Mouse (Mus musculus): ENCODE data around the gene Mrpl2.

Mrpl2 gene

DNA sequence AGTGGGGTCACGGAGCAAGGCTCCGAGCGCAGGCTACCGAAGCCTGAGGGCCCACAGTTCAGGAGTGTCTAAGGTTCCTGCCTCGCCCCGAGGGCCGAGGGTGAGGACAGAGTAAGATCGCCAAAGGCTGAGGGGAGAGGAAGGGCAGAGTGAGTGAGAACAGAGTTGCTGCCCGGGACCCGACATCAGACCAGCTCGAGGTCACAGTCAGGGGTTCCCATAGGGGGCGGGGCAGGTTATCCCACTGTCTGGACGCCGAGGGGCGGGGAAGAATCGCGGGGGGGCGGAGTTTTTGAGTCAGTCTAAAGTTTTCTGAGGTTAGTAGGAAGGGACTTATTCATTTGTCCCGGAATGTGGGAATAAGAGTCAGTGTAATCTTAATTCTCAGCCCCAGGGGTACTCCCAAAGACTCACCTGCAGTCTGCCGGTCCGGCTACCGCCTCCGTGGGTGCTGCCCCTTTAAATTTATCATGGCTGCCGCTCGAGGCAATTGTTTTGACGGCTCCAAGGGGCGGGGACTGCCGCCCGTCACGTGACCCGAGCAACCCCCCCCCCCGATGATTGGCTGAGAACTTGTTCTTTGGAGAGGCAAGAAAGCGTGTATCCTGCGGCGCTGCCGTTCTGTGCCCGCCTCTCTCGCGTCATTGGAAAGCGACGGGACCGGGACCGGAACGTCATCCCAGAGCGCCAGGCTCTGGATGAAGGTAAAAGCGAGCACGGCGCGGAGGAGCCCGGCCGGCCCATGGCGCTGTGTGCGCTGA, at the start of gene Mrpl2, which contains the start of gene Klc4:
Gene Mrpl2 (plus strand): TSS at position 669 of the 761 bp plus-strand sequence.
Gene Klc4 (minus strand): TSS at position 462 of the 761 bp plus-strand sequence.
- peak; percentile 98 for DNase-seq (ENCODE audit: low spot score)

DNA sequence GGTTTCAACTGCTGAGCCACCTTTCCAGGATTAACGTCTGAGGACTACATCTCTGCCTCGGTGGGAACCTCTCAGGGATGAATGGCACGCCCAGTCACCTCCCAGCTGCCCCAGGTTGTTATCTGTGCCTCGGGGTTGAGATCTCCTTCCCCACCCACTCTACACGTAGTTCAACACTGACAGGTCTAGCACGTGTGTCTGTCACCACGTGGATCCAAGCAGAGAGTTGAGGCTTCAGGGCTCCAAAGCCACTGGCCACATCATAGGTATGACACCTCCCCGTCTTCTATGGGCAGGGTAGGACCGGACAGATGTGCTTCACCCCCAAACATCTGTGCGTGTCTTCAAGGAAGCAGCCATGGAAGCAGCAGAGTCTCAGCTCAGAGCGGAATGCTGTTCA, 48.1 kb upstream of the Mrpl2 start:
- no peak for DNase-seq (ENCODE audit: low spot score)

DNA sequence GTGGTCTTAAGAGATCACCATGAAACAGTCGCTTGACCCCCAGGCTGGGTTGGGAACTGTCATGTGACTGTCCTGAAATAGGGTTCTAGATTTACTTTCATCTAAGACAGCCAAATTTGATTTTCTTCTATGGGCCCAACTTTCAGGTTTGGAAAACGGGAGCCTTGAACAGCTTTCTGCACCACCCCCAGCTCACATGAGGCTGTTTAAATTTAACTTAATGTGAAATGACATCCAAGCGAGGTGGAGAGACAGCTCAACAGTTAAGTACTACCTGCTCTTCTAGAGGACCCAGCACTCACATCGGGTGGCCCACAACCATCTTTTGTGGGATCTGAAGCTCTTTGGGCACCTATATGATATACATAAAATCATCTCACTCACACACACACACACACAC, 47.1 kb upstream of the Mrpl2 start:
- DNase-seq (ENCODE audit: low spot score): no peak

DNA sequence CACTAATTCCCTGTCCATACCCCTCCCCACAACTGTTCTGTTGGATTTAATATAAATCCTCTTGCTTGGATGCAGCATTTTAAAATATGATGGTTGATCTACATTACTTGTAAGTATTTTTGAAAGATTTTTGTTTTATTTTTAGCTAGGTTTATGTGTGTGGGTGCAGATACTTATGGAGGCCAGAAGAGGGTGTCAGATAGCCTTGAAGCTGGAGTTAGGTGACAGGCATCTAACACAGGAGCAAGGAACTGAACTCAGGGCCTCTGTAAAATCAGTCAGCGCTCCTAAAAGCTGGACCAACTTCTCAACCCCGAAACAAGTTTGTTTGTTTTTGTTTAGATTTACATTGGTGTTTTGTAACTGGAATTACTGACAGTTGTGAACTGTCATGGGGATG, 45.5 kb upstream of the Mrpl2 start:
- no peak for DNase-seq (ENCODE audit: low spot score)

DNA sequence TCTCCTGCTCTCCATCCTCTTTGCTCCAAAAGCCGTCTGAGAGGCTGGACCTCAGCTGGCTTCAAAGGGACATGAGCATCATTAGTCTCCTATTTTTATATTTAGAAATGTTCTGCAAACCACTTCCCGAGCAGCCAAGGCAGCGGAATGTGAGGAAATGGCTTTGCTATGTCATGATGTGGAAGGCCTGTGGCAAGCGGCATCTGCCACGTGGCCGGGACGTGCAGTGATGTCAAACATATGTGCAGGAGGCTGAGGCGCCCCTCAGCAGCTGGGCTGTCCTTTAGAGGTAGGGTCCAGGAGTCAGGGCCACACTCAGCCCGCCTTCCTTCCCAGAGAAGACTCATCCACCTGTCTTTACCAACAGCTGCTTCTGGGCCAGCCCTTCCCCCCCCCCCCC, 43.8 kb upstream of the Mrpl2 start:
- DNase-seq (ENCODE audit: low spot score): no peak

DNA sequence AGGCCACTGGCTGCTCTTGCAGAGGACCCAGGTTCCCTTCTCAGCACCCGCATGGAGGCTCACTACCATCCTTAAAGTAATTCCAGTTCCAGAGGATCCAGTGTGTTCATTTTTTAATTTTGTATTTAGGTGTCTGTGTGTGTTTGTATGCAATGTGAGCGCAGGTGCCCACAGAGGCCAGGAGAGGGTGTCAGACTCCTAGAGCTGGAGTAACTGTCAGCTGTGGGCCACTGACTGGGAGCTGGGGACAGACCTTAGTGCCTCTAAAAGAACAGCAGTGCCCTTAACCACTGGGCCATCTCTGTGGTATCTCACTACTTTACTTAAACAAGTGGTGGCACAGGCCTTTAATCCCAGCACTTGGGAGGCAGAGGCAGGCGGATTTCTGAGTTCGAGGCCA, 42.8 kb upstream of the Mrpl2 start:
- no peak for DNase-seq (ENCODE audit: low spot score)

DNA sequence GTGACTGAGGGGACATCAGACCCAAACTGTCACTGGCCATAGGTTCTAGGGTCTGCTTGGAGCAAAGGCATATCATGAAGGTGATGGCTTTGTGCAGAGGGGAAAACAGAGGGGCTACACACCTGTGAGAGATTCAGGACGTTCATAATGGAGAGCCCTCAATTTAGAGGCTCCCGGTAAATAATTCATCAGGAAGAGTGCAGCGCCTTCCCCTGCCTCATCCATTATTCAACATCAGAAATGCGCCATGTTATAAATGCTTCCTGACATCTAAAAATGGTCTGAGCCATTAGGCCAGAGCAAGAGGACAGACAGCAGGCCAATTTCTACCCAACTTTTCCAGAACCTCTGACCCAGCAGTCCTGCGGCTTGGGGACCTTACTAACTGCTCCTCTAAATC, 40.9 kb upstream of the Mrpl2 start:
- DNase-seq (ENCODE audit: low spot score): no peak

DNA sequence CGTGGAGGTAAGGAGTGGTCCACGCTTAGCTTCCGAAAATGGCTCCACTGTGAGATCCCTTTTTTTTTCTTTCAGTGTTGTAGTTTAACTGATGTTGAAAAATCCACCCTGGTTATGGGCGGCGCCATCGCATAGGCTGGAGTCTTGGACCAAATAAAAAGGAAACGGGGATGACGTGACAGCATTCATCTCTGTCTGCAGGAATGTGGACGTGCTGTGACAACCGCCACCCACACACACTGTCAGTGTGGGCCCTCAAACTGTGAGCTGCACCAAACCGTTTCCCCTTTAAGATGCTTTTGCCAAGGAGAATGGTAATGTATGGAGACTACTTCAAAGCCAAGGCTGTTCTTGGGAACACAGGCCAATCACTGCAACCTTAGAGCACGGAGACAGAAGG, 40.0 kb upstream of the Mrpl2 start:
- no peak for DNase-seq (ENCODE audit: low spot score)

DNA sequence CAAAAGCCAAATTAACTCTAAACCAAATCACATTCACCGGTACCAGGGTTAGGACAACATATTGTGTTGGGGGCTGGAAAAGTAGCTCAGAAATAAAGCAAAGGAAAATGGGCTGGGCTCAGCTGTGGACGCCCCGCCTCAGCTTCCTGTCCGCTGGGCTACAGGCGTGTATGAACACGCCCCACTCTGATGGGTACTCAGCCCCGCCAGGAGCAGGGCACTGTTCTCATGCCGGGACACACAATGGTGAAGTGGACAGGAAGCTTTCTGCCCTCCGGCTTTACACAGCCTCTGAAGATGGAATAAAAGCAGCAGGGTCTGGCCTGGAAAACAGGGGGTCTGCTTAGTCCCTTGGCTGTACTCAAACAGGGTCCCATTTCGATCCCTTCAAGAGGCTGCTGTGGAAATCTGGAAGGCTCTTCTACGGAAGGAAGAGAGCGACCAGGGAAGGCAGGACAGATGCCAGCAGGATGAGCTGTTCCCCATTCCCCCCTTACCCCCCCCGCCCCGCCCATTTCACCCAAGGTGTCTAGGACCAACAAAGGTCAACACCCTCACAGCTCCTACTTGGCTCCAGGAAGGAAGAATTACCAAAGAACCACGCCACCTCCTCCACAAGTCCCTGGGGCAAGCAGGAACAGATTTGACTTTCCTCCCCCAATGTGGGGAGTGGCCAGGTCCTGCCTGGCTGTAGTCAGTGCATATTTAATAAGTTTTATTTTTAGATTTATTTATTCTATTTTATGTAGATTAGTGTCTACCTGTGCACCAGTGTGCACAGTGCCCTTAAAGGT, 36.1 kb upstream of the Mrpl2 start:
- no peak for DNase-seq (ENCODE audit: low spot score)

DNA sequence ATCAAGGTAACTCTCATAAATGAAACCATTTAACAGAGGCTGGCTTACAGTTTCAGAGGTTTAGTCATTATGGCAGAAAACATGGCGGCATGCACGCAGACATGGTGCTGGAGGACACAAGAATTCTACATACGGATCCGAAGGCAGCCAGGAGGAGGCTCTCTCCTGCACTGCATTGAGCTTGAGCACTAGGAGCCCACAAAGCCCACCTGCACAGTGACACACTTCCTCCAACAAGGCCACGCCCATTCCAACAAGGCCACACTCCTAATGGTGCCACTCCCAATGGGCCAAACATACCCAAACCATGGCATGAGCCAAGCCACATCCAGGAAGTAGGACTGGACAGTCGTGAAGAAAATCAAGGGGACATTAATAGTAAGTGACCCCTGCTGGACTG, 34.7 kb upstream of the Mrpl2 start:
- DNase-seq (ENCODE audit: low spot score): no peak

DNA sequence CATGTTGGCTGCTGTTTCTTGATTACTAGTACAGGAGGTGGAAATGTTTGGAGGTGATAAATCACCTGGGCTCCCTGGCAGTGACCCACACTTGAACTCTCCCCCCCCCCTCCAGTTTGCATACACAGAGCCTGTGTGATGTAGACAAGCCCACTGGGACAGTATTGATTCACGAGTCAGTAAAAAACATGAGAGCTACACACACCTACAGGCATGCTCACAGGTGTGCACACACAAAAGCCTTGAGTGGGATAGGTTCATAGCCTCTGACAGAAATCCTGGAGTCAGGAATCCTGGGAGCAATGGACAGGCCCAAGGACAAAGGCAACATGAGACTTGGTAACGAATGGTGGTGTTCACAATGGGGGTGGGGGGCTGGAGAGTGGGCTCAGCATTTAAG, 33.8 kb upstream of the Mrpl2 start:
- DNase-seq (ENCODE audit: low spot score): no peak

DNA sequence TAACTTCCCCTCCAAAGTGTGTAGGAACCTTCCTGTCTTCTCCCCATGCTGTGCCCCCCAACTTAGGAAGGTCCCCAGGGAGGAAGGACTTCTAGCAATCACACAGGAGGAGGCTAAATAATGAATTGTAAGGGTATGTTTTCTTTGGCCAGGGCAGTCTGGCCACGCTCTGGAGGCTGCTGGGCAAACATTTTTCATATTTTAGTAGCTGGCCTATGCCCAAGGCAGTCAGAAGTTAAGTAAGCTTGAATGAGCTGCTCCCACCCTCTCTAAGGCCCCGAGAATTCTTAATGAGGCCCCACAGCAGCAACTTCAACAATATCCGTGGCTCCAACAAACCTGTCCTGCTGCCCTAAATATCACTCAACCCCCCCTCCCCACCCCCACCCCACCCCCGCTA, 33.2 kb upstream of the Mrpl2 start:
- no peak for DNase-seq (ENCODE audit: low spot score)

DNA sequence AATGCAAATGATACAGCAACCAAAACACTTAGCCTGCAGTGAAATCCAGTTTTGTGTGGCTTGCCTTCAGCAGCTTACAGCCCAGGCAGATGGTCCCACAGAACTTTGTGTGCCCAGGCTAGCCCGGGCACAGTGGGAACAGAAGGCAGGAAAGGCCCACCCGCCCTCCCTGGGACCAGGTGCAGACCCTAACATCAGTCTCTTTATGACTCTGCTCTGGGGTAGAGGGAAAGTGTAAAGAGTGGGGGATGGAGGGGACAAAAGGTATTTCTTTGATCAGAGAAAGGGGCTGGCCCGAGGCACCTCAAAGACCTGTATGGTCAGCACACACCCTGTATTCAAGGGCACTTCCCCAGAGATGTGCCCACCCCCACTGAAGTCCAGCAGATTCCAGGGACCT, 32.8 kb upstream of the Mrpl2 start:
- DNase-seq (ENCODE audit: low spot score): no peak

DNA sequence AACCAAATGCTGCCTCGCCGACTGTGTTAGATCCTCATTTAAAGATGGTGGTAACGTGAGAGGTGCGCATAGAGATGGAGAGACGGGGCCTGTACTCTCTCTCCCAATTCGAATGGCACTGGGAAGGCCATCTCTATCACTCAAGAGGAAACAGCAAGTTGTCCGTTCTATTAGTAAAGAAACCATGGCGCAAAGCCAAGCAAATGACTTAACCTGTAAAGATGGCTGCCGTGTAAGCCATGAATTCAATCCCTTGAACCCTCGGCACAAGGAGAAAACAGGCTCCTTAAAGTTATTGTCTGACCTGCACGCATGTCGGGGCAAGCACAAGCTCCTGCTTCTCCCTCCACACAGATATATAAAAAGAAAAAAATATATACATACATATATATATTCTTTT, 28.2 kb upstream of the Mrpl2 start:
- DNase-seq (ENCODE audit: low spot score): no peak

DNA sequence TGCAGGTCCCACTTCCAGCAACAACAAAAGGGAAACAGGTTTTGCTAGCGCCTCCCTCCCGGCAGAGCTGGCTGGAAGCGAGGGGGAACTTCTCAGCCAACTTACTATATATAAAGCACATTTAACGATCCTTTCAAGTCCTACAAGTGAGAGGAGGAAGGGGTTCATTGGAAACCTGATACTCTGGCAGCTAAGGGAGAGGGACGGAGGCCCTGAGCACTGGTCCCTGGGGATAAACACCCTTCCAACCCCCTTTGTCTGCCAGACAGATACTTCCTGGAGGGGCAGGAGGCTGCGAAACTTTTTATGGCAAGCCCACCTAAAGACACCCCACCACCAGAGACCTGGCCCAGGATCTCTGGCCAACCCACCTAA, 27.6 kb upstream of the Mrpl2 start:
- no peak for DNase-seq (ENCODE audit: low spot score)

DNA sequence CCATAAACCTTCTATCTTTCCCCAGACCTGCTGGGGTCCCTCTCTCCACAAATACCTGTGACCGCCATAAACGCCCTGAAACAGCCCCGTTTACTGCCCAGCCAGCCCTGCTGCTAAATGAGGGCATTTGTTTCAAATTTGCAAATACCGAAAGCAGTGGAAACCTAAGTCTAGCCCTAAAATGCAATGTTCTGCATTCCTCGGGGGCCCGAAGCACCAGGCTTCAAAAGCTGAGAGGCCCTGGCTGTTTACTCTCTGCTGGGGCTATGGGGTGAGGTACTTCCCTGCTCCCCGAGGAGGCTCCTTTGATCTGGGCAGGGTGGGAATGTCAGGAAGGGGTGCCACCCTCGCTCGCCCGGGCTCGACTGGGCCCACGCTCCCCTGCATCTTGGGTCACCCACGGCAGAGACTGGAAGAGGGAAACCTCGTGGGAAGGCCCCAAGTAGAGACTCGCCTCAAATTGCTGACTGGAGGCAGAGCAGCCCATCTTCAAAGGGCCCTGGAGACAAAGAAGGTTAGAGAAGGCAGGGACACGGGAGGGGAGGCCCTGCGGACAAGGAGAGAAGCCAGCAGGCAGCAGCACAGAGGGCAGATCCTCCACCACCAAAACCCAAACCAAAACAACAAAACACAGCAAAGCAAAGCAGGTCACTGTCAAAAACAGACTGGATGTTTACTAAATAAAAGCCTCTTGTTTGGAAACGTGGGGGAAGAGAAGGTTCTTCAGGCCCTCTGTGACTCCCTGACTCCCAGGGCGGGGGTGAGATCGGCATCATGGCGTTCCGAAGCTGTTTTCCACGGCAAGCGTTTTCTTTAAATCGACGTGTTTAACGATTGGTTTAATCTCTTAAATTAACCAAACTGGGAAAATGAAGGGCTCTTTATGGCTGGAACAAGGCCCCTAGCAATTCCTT, 27.0 kb upstream of the Mrpl2 start:
- DNase-seq (ENCODE audit: low spot score): no peak

DNA sequence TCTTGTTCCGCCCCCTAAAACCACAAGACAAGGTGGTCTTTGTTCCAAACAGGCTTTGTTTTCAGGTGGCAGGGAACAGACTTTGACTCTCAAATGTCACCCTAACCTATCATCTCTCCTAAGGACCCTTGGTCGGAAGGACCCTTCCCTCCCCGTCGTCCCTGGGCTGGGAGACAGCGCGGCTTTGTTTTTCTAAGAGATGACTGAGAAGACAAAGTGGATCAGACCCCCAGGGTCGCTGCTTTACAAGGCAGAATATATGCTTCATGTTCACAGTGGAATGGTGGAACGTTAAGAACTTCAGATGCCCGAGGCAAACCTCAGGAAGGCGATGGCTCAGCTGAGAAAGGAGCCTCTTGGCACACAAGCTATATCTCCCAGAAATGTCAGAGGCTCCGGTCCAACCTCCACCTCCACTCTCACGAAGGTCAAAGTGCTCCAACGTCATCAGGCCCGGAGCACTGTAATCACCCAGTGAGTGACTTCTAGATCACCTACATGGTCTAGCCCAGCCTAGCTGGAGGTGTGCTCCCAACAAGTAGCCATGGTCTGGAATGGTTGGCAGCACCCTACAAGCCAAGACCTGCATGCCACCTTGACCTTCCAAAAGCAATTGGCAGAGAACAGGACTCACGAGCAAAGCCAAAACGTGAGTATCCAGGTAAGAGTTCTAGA, 26.2 kb upstream of the Mrpl2 start:
- no peak for DNase-seq (ENCODE audit: low spot score)

DNA sequence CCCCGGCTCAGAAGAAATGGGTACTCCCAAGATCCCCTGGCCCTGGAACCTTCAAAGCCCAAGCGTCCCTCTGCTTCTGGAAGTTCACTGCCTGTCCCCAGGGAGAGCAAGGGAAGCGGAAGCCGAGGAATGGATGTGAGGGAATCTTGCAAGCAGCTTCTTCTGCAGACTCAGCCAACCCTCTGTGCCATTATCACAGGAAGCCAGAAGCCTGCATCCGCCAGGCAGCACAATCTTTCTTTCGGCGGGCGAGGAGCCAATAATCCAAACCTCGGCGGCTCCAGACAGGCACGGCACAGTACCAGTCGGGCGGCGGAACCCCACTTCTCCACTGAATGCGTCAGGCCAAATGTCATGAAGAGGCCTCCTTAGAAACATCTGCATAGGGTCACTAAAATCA, 24.7 kb upstream of the Mrpl2 start:
- DNase-seq (ENCODE audit: low spot score): no peak

DNA sequence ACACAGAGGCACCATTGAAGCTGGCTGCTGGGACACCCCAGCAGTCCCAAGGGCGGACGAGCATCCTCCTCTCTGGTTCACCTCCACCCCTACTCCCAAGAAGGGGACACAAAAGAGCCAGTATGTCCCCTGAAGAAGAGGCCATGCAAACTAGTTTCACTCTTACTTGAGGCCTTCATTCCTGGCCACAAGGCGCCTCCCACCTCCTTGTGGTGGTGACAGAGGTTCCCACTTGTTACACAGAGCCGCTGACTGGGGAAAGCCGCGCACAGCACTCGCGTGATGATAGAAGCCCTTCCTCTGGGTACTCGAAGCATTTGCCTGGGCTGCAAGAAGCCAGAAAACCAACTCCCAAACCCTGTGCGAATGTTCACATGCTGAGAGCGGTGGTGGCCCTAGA, 23.8 kb upstream of the Mrpl2 start:
- DNase-seq (ENCODE audit: low spot score): no peak

DNA sequence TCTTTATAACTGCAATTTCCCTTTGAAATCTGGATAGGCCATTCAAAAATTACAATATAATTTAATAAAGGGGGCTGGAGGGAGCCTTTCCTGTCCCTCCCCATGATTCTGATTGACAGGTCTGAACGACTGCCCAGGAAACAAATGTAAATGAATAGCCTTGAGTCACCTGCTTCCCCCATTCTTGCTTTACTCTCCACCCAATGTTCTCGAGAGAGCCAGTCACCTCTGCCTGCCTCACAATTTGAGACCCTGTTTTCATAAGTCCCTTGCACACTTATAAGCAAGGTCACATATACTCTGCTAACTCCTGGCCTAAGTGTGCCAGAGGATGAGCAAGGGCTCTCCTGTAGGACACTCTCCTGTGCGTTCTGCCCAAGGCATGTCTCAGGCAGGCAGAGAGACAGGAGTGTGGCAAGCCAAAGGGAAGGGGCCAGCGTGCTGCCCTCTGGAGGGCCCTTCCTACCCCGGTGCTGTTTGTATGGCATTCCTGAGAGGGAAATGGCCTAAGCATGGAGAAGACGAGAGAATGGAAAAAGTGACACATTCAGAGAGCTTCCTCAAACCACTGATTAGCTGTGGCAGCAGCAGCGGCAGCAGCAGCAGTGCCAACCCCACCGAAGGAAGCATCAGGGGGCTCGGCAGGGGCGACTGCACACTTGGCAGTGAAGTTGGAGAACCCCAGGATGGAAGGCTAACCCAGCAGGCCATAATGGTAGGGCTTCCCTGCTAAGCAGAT, 22.0 kb upstream of the Mrpl2 start:
- DNase-seq (ENCODE audit: low spot score): no peak

DNA sequence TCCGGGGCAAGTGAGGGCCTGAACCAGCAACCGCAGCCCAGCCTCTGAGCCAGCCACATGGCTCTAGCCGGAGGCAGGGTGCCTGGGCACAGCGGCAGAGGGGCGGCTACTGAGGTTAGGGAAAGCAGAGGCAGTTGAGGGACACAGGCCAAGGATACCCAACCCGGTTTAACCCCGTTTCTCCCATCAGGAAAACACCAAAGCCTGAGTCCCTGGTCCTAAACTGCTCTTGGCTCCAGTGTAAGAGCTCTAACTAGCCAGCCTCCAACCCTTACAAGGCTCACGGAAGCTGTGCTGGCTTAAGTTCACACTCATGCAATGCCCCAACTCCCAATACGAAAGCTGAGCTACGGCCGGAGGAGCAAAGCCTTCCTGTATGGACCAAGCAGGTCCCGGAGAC, 21.4 kb upstream of the Mrpl2 start:
- no peak for DNase-seq (ENCODE audit: low spot score)
